Mouse (Mus musculus) hindbrain, postnatal 0 days (tissue): ENCODE measurements at regions not wholly inside any gene's neighbourhood (a gene's known extent, or its start where the extent isn't known, plus 50 kb on each side); places are given as distances from the start of the nearest gene placed in this dataset.

Source experiments
- ATAC-seq: fragments of 200-750 bp; cut with Nextera tagmentation; 2 replicates; pipeline ENCODE4 v1.8.0; 2017; ENCODE audit warnings: mild to moderate bottlenecking, moderate TSS enrichment, moderate library complexity
- DNase-seq: peaks from one replicate; pipeline ENCODE4 v3.0.0-alpha.2; 2015; ENCODE audit warnings: low spot score
- H3K27ac ChIP-seq: fragments of 300-500 bp; sonication (generic); 2 replicates; pipeline ENCODE4 v1.5.1; 2014; ENCODE audit warnings: mild to moderate bottlenecking
- H3K27me3 ChIP-seq: fragments of 300-500 bp; sonication (generic); 2 replicates; pipeline ENCODE4 v1.6.1; 2014; ENCODE audit warnings: low read length, mixed read lengths; ENCODE audit not compliant: insufficient read depth
- H3K36me3 ChIP-seq: fragments of 300-500 bp; sonication (generic); 2 replicates; pipeline ENCODE4 v1.6.1; 2014; ENCODE audit warnings: low read length, mixed read lengths; ENCODE audit not compliant: insufficient read depth
- H3K4me1 ChIP-seq: fragments of 300-500 bp; sonication (generic); 2 replicates; pipeline ENCODE4 v1.6.1; 2014; ENCODE audit warnings: antibody characterized with exemption, low read length, mixed read lengths; ENCODE audit not compliant: insufficient read depth
- H3K4me2 ChIP-seq: fragments of 300-500 bp; sonication (generic); 2 replicates; pipeline ENCODE4 v1.6.1; 2014; ENCODE audit warnings: low read depth, mild to moderate bottlenecking, low read length, moderate library complexity, mixed read lengths
- H3K4me3 ChIP-seq: fragments of 300-500 bp; sonication (generic); 2 replicates; pipeline ENCODE4 v1.5.1; 2014; ENCODE audit warnings: low read length
- H3K9ac ChIP-seq: fragments of 300-500 bp; sonication (generic); replicated peaks from 2 replicates; pipeline ENCODE4 v1.6.1; 2014; ENCODE audit warnings: mild to moderate bottlenecking, low read length, moderate library complexity, mixed read lengths
- H3K9me3 ChIP-seq: fragments of 300-500 bp; sonication (generic); 2 replicates; pipeline ENCODE4 v1.6.1; 2016; ENCODE audit warnings: low read length, mixed read lengths
- CTCF ChIP-seq: IDR thresholded peaks from 2 replicates; pipeline ENCODE4 v1.5.1; 2016; ENCODE audit warnings: antibody characterized with exemption, control low read depth, low read depth
- WGBS: fragments of 180-500 bp; shearing (Covaris S2); extraction: QIAGEN DNeasy Blood & Tissue Kit; methylation state at CpG from one replicate; pipeline ENCODE4 v1.1.7; 2014; 5-methylcytosine and 5-hydroxymethylcytosine counted together

GRCm38 (mm10) chr11:45595372-45595771 is 256.5 kb upstream of the Clint1 start:
- H3K4me3 ChIP-seq: no peak overlapping the region
- H3K36me3 ChIP-seq: no peaks in the 10 kb centered on the region
- no peak overlapping the region for H3K9ac ChIP-seq
- peaks cover 5% of the 10 kb centered on the region; the same call in 1 of the 2 replicates for H3K4me1 ChIP-seq
- H3K9me3 ChIP-seq: no peaks in the 10 kb centered on the region
- ATAC-seq: no peak
- no peak for DNase-seq
- WGBS: 78% methylated on average over 6 of the region's 6 CpGs
- H3K27me3 ChIP-seq: no peaks in the 10 kb centered on the region
- no peak overlapping the region for H3K4me2 ChIP-seq
- TF ChIP-seq CTCF: no peak
- H3K27ac ChIP-seq: no peak overlapping the region

- TF ChIP-seq CTCF: no peak
- Histone ChIP-seq H3K9me3 (no peaks in the 10 kb centered on the region), H3K9ac (no peak overlapping the region), H3K27ac (no peak overlapping the region), H3K4me1 (no peaks in the 10 kb centered on the region), H3K36me3 (no peaks in the 10 kb centered on the region), H3K4me2 (no peak overlapping the region), H3K4me3 (no peak overlapping the region), H3K27me3 (no peaks in the 10 kb centered on the region)
- DNase-seq (no peak), ATAC-seq (no peak)
- WGBS: 88% methylated on average over 2 of the region's 2 CpGs
Measured at GRCm38 (mm10) chr11:45621824-45622223, 230.0 kb upstream of the Clint1 start.

- DNase-seq: no peak
- H3K27me3 ChIP-seq: no peaks in the 10 kb centered on the region
- no peaks in the 10 kb centered on the region for H3K36me3 ChIP-seq
- no peak overlapping the region for H3K27ac ChIP-seq
- 56% methylated on average over 5 of the region's 5 CpGs for WGBS
- H3K4me2 ChIP-seq: no peak overlapping the region
- TF ChIP-seq CTCF: no peak
- no peaks in the 10 kb centered on the region for H3K4me1 ChIP-seq
- H3K9ac ChIP-seq: no peak overlapping the region
- no peak overlapping the region for H3K4me3 ChIP-seq
- no peak for ATAC-seq
- no peaks in the 10 kb centered on the region for H3K9me3 ChIP-seq
Measured at GRCm38 (mm10) chr11:45622701-45623100, 229.2 kb upstream of the Clint1 start.

GRCm38 (mm10) chr11:45624233-45624632 is 227.6 kb upstream of the Clint1 start:
- Histone ChIP-seq H3K9ac (no peak overlapping the region), H3K36me3 (no peaks in the 10 kb centered on the region), H3K4me3 (no peak overlapping the region), H3K27ac (no peak overlapping the region), H3K4me1 (no peaks in the 10 kb centered on the region), H3K9me3 (no peaks in the 10 kb centered on the region), H3K4me2 (no peak overlapping the region), H3K27me3 (no peaks in the 10 kb centered on the region)
- ATAC-seq (no peak), DNase-seq (no peak)
- no peak for TF ChIP-seq CTCF
- WGBS: 63% methylated on average over 7 of the region's 7 CpGs

- no peaks in the 10 kb centered on the region for H3K4me1 ChIP-seq
- no peaks in the 10 kb centered on the region for H3K36me3 ChIP-seq
- ATAC-seq: no peak
- TF ChIP-seq CTCF: peak; percentile 59
- H3K4me2 ChIP-seq: no peak overlapping the region
- DNase-seq: no peak
- H3K9me3 ChIP-seq: no peaks in the 10 kb centered on the region
- H3K27me3 ChIP-seq: no peaks in the 10 kb centered on the region
- no peak overlapping the region for H3K4me3 ChIP-seq
- no peak overlapping the region for H3K9ac ChIP-seq
- 42% methylated on average over 1 of the region's 1 CpGs for WGBS
- no peak overlapping the region for H3K27ac ChIP-seq
Measured at GRCm38 (mm10) chr11:45629250-45629649, 222.6 kb upstream of the Clint1 start.

- DNase-seq (no peak), ATAC-seq (no peak)
- Histone ChIP-seq H3K4me3 (no peak overlapping the region), H3K4me1 (no peaks in the 10 kb centered on the region), H3K4me2 (no peak overlapping the region), H3K27me3 (no peaks in the 10 kb centered on the region), H3K27ac (no peak overlapping the region), H3K36me3 (no peaks in the 10 kb centered on the region), H3K9me3 (no peaks in the 10 kb centered on the region), H3K9ac (no peak overlapping the region)
- no peak for TF ChIP-seq CTCF
- 79% methylated on average over 10 of the region's 10 CpGs for WGBS
Measured at GRCm38 (mm10) chr11:45634535-45635235, 217.2 kb upstream of the Clint1 start.

- ATAC-seq: no peak
- Histone ChIP-seq H3K27me3 (no peaks in the 10 kb centered on the region), H3K36me3 (no peaks in the 10 kb centered on the region), H3K4me1 (no peaks in the 10 kb centered on the region), H3K4me2 (no peak overlapping the region), H3K9me3 (no peaks in the 10 kb centered on the region), H3K27ac (no peak overlapping the region), H3K4me3 (no peak overlapping the region), H3K9ac (no peak overlapping the region)
- no peak for DNase-seq
- 90% methylated on average over 4 of the region's 4 CpGs for WGBS
- TF ChIP-seq CTCF: no peak
Measured at GRCm38 (mm10) chr11:45635896-45636295, 216.0 kb upstream of the Clint1 start.
